Mouse (Mus musculus) spleen, adult 18-20 months (tissue): ENCODE measurements around the gene D130040H23Rik.
"Not testable (repeated sequence)": the region's sequence is repeated elsewhere in the genome, so short reads cannot be mapped to it uniquely, and the experiment has no call there.

Source experiments
- DNase-seq, 2 experiments: peaks; one replicate each; pipeline ENCODE4 v3.0.0; 2022; ENCODE audit warnings: mixed read lengths in 2 of 2

Gene D130040H23Rik

GRCm38 (mm10) chr8:69270386-69271202 is at the start of gene D130040H23Rik:
D130040H23Rik (plus strand) TSS chr8:69271080.
- DNase-seq: peak; percentile 63 to 67

- DNase-seq: no peak
Measured at GRCm38 (mm10) chr8:69242541-69242940, 28.3 kb upstream of the D130040H23Rik start.

GRCm38 (mm10) chr8:69268525-69268924 is 2.4 kb upstream of the D130040H23Rik start:
- no peak for DNase-seq

- no peak for DNase-seq
Measured at GRCm38 (mm10) chr8:69271203-69271554, 299 bp downstream of the D130040H23Rik start.

- no peak for DNase-seq
Measured at GRCm38 (mm10) chr8:69272435-69272834, 1.6 kb downstream of the D130040H23Rik start.

- DNase-seq: no peak
Measured at GRCm38 (mm10) chr8:69324771-69325170, 53.9 kb downstream of the D130040H23Rik start.

- peak; percentile 57 to 85 for DNase-seq
Measured at GRCm38 (mm10) chr8:69328301-69329288, 57.7 kb downstream of the D130040H23Rik start.

GRCm38 (mm10) chr8:69329289-69329688 is 58.4 kb downstream of the D130040H23Rik start:
- DNase-seq: not testable (repeated sequence)
